Mouse (Mus musculus) splenic B cell, adult 2 months (primary cell): ENCODE measurements around the gene Psmb7.
A peak's percentile ranks its signal among the peaks of the same experiment; 100 is the strongest.

ENCODE experiments used
- DNase-seq: peaks from one replicate; pipeline ENCODE4 v3.0.0-alpha.2; 2011; ENCODE audit warnings: low read depth, low spot score
- H3K27me3 ChIP-seq: 2 replicates; pipeline ENCODE4 v1.6.1; 2012; ENCODE audit warnings: mild to moderate bottlenecking, low read length, moderate library complexity, mixed read lengths; ENCODE audit not compliant: control insufficient read depth, poor library complexity, insufficient read depth, severe bottlenecking
- H3K36me3 ChIP-seq: 2 replicates; pipeline ENCODE4 v1.6.1; 2012; ENCODE audit warnings: mild to moderate bottlenecking, low read length, moderate library complexity, mixed read lengths; ENCODE audit not compliant: control insufficient read depth, poor library complexity, insufficient read depth, severe bottlenecking

Gene Psmb7

DNA sequence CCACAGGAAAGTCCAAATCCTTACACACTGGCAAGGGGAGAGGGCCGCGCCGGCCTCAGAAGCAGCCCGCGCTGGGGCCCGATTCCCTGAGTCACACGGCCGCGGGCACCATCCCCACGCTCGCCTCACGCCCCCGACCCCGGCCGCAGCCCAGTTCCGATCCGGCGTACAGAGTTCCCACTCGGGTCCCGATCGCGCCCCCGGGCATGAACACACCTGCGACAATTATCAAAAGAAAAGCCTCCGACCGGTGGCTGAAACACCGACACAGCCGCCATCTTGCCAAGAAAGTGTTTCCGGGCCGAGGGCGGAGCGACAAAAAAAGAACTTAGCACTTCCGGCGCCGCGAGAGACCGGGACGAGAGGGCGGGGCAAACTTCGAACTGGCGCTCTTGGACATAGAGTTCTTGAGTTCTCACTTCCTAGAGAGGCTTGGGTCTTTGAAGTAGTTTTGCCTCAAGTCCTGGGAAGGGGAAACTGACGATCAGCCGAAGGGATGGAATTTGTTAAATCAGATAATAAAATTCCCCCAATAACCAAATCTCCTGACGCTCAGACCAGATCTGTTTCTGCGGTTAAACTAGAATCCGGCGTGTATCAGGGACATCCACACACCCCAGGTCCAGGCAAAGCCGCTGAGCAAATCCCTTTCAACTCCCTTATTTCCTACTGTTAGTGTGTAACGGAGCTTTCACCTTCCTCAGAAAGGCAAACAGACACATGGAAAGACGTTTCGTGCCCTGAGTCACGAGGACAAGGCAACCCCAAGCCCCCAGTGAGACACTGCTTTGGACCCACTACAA lies at the start of gene Psmb7:
Gene Psmb7 (minus strand): TSS at position 463 of the 803 bp plus-strand sequence.
- H3K27me3 ChIP-seq: no peaks in the 10 kb centered on the region
- peak; percentile 94 for DNase-seq
- 0 out of 2 replicates have a peak, but pooled peaks cover 4% of the 10 kb centered on the region for H3K36me3 ChIP-seq

- peak; percentile 42 for DNase-seq
- H3K27me3 ChIP-seq: no peaks in the 10 kb centered on the region
- H3K36me3 ChIP-seq: no peaks in the 10 kb centered on the region
Measured at GRCm38 (mm10) chr2:38691542-38691941, 47.7 kb upstream of the Psmb7 start.

DNA sequence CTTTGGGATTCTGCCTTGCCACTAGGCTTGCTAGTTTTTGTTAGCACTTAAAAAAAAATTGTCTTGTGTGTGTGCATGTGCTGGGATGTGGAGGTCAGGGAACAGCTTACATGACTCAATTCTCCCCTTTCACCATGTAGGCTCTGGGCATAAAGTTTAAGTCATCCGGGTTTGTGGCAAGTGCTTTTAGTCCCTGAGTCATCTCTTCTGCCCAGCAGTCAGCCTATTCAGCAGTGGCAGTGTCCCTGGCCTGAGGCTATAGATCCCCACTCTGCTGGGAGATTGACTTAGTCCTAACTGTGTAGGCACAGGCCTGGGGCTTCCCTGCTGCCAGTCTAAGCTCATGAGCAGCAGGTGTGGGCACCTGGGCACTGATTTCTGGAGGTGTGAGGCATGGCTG lies 46.0 kb upstream of the Psmb7 start:
- DNase-seq: no peak
- no peaks in the 10 kb centered on the region for H3K27me3 ChIP-seq
- H3K36me3 ChIP-seq: no peaks in the 10 kb centered on the region

GRCm38 (mm10) chr2:38688791-38689520 lies 45.1 kb upstream of the Psmb7 start:
- peak; percentile 20 for DNase-seq

GRCm38 (mm10) chr2:38685746-38686145 lies 41.9 kb upstream of the Psmb7 start:
- Histone ChIP-seq H3K36me3 (no peaks in the 10 kb centered on the region), H3K27me3 (no peaks in the 10 kb centered on the region)
- DNase-seq: no peak

More at GRCm38 (mm10) chr2:38688791-38689520, 45.1 kb upstream of the Psmb7 start:
- Histone ChIP-seq H3K27me3 (no peaks in the 10 kb centered on the region), H3K36me3 (no peaks in the 10 kb centered on the region)

- no peak for DNase-seq
- H3K27me3 ChIP-seq: no peaks in the 10 kb centered on the region
- no peaks in the 10 kb centered on the region for H3K36me3 ChIP-seq
Measured at GRCm38 (mm10) chr2:38683083-38683482, 39.2 kb upstream of the Psmb7 start.

DNA sequence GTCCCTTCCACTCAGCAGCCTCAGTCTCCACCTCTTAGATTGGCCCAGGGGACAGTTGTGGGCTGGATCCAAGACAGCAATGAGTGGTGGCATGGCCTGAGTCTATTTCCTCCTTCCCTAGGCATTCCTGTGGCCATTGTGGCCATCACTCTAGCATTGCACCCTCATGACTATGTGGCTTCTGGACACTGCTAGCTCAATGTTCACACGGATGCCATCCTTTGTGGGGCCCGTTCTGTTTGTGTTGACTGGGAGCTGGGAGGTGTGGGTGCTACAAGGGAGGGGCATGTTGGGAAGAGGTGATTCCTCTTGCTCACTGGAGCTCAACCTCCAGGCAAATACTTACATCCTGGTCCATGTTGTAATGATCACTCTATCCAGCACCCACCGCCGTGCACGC lies 38.3 kb upstream of the Psmb7 start:
- DNase-seq: no peak
- no peaks in the 10 kb centered on the region for H3K27me3 ChIP-seq
- no peaks in the 10 kb centered on the region for H3K36me3 ChIP-seq

GRCm38 (mm10) chr2:38678947-38679346 lies 35.1 kb upstream of the Psmb7 start:
- no peak for DNase-seq
- Histone ChIP-seq H3K36me3 (no peaks in the 10 kb centered on the region), H3K27me3 (no peaks in the 10 kb centered on the region)

DNA sequence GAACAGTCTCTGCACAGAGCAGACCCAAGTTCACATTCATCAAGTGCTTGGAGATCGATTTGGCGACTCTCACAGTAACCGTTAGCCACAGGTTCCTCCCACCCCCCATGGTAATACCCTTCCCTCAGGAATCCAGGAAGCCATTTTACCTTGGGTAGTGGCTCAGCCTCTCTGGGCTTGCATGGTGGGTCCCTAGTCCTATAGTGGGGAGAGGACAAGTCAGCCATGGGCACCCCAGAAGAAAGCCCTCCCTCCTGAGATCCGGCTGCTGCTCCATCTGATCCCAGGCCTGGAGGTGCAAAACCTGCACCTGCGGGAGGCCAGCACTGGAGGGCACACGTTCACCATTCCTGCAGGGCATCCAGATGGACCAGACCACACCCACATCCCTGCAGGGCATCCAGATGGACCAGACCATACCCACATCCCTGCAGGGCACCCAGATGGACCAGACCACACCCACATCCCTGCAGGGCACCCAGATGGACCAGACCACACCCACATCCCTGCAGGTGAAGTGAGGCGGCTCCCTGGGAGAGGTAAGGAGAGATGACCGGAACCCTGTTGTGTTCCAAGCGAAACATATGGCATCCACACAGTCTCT lies 31.6 kb upstream of the Psmb7 start:
- no peak for DNase-seq
- no peaks in the 10 kb centered on the region for H3K27me3 ChIP-seq
- H3K36me3 ChIP-seq: no peaks in the 10 kb centered on the region

GRCm38 (mm10) chr2:38672496-38672895 lies 28.6 kb upstream of the Psmb7 start:
- DNase-seq: no peak
- no peaks in the 10 kb centered on the region for H3K36me3 ChIP-seq
- no peaks in the 10 kb centered on the region for H3K27me3 ChIP-seq

- Histone ChIP-seq H3K36me3 (no peaks in the 10 kb centered on the region), H3K27me3 (no peaks in the 10 kb centered on the region)
- peak; percentile 4 for DNase-seq
Measured at GRCm38 (mm10) chr2:38668802-38669580, 25.1 kb upstream of the Psmb7 start.

DNA sequence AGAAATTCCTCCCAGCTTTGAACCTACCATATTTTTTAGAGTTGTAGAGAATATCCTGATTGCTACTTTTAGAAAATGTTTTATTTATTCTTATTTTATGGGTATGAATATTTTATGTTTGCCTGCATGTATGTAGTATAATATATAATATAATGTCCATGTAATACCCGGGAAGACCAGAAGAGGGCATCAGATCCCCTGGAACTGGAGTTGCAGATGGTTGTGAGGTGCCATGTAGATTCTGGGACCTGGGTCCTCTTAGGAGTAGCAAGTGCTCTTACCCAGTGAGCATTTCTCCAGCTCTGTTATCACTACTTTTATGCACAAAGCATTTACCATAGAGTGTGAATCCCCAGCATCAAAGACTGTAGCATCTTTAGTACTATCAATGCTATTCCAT lies 17.5 kb upstream of the Psmb7 start:
- DNase-seq: peak; percentile 39
- Histone ChIP-seq H3K36me3 (no peaks in the 10 kb centered on the region), H3K27me3 (no peaks in the 10 kb centered on the region)

GRCm38 (mm10) chr2:38658338-38658836 lies 14.5 kb upstream of the Psmb7 start:
- Histone ChIP-seq H3K36me3 (no peaks in the 10 kb centered on the region), H3K27me3 (no peaks in the 10 kb centered on the region)
- DNase-seq: peak; percentile 47

DNA sequence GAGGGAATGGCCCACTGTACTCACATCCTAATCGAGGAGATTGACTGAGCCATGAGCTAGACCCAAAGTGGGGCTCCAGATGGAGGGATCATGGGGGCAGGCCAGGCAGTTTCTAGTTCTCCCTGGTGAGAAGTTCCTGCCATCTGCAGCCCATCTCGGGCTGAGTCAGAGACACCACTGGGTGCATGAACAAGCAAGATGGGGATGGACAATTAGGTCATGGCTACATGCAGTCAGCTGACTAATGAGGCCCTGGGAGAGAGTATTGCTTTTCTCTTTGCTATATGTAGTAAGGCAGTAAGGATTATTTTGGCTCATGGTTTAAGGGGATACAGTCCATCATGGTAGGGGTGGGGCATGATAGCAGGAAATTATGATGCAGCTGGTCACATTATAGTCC lies 9.8 kb upstream of the Psmb7 start:
- H3K27me3 ChIP-seq: no peaks in the 10 kb centered on the region

More for the DNA sequence above, 9.8 kb upstream of the Psmb7 start:
- no peak for DNase-seq
- no peaks in the 10 kb centered on the region for H3K36me3 ChIP-seq
